Mouse (Mus musculus) lung, adult 2 months (tissue): Measurements from ENCODE around the gene Hhipl1.

Source experiments
- CTCF ChIP-seq: fragments of 200-500 bp; IDR thresholded peaks from 2 replicates; pipeline ENCODE4 v1.5.1; 2011; ENCODE audit warnings: mild to moderate bottlenecking, low read length, control low read depth; ENCODE audit not compliant: insufficient read depth
- POLR2A ChIP-seq: fragments of 200-500 bp; IDR thresholded peaks from 2 replicates; pipeline ENCODE4 v1.6.1; 2011; ENCODE audit warnings: low read depth, mild to moderate bottlenecking, control low read depth, low read length, borderline replicate concordance; ENCODE audit errors: extremely low read depth

DNA sequence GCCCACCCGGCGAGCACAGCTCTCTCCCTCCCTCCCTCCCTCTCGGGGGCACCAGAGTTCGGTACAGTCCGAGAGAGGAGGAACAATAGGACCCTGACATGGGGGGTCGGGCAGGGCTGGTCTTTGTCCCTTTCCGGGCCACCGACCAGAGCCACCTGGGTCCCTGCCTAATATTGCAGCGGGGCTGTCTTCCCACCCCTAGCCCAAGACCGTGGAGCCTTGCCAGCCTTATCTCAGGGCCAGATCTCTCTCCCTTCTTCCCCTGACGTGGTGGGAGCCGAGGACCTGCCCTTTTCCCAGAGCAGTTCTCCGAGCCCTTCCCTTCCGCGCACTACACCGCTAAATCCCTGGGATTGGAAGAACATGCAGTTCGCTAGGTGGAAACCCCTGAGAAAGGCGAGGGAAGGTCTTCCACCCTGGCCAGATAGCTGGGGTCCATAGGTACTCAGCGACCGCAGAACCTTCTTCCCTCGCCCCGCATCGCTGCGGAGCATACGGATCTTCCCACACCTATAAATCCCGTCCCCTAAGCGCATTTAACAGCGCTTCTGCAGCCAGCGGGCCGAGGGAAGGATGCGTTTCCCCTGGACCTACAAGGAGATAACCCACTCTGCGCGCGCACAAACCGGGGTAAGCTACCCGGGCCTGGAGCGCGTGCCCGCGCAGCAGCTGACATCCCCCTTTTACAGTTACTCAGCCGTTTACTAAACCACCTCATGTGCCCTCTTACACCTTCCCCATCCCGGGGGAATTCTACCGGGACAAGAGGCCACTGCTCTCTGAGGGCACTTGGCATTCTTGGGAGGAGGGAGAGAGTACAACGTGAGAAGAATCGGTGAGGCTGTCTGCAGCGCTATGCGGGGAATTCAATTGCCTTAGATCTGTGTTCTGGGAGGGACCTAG lies 29.9 kb upstream of the Hhipl1 start:
- no peak for TF ChIP-seq POLR2A
- TF ChIP-seq CTCF, result no peak
